Mouse (Mus musculus) forebrain, embryonic 11.5 days (tissue): ENCODE results near the gene Rdm1. TPM values are rescaled to one million over a fixed set of nuclear protein-coding genes. Genes with fewer than 3 reads are reported as not detected.

ENCODE experiments used
- ATAC-seq: fragments of 200-750 bp; cut with Nextera tagmentation; replicated peaks from 2 replicates; pipeline ENCODE4 v1.8.0; 2017; ENCODE audit warnings: moderate TSS enrichment; ENCODE audit not compliant: low FRiP score
- DNase-seq: peaks from one replicate; pipeline ENCODE4 v3.0.0-alpha.2; 2017; ENCODE audit warnings: low spot score
- H3K27ac ChIP-seq: fragments of 300-500 bp; sonication (generic); 2 replicates; pipeline ENCODE4 v1.5.1; 2014; ENCODE audit warnings: low read depth, low read length
- H3K27me3 ChIP-seq: fragments of 300-500 bp; sonication (generic); 2 replicates; pipeline ENCODE4 v1.6.1; 2014; ENCODE audit warnings: mild to moderate bottlenecking, low read length, mixed read lengths; ENCODE audit not compliant: control insufficient read depth, insufficient read depth
- H3K36me3 ChIP-seq: fragments of 300-500 bp; sonication (generic); 2 replicates; pipeline ENCODE4 v1.6.1; 2014; ENCODE audit warnings: mild to moderate bottlenecking, low read length, moderate library complexity, mixed read lengths; ENCODE audit not compliant: control insufficient read depth, insufficient read depth
- H3K4me1 ChIP-seq: fragments of 300-500 bp; sonication (generic); replicated peaks from 2 replicates; pipeline ENCODE4 v1.6.1; 2014; ENCODE audit warnings: low read length, mixed read lengths; ENCODE audit not compliant: control insufficient read depth, insufficient read depth
- H3K4me2 ChIP-seq: fragments of 300-500 bp; sonication (generic); 2 replicates; pipeline ENCODE4 v1.6.1; 2014; ENCODE audit warnings: low read depth, mild to moderate bottlenecking, low read length, moderate library complexity, mixed read lengths; ENCODE audit not compliant: severe bottlenecking
- H3K4me3 ChIP-seq: fragments of 300-500 bp; sonication (generic); 2 replicates; pipeline ENCODE4 v1.5.1; 2014; ENCODE audit warnings: low read depth, low read length
- H3K9ac ChIP-seq: fragments of 300-500 bp; sonication (generic); 2 replicates; pipeline ENCODE4 v1.6.1; 2014; ENCODE audit warnings: low read length
- H3K9me3 ChIP-seq: fragments of 300-500 bp; sonication (generic); 2 replicates; pipeline ENCODE4 v1.6.1; 2016; ENCODE audit warnings: low read length, mixed read lengths; ENCODE audit not compliant: control insufficient read depth
- WGBS: fragments of 180-500 bp; shearing (Covaris S2); extraction: QIAGEN DNeasy Blood & Tissue Kit; methylation state at CpG from one replicate; pipeline ENCODE4 v1.1.7; 2014; 5-methylcytosine and 5-hydroxymethylcytosine counted together
- polyA plus RNA-seq: library from polyadenylated mRNA; unstranded; fragments of >200 nt; fragmentation: Nextera tagmentation; extraction: Ambion mirVana; gene quantifications from 2 replicates; pipeline ENCODE4 v1.2.1, GENCODE M21; 2014

Gene Rdm1
- polyA plus RNA-seq, 1 experiment from 2014 or later: 45.6 TPM

DNA sequence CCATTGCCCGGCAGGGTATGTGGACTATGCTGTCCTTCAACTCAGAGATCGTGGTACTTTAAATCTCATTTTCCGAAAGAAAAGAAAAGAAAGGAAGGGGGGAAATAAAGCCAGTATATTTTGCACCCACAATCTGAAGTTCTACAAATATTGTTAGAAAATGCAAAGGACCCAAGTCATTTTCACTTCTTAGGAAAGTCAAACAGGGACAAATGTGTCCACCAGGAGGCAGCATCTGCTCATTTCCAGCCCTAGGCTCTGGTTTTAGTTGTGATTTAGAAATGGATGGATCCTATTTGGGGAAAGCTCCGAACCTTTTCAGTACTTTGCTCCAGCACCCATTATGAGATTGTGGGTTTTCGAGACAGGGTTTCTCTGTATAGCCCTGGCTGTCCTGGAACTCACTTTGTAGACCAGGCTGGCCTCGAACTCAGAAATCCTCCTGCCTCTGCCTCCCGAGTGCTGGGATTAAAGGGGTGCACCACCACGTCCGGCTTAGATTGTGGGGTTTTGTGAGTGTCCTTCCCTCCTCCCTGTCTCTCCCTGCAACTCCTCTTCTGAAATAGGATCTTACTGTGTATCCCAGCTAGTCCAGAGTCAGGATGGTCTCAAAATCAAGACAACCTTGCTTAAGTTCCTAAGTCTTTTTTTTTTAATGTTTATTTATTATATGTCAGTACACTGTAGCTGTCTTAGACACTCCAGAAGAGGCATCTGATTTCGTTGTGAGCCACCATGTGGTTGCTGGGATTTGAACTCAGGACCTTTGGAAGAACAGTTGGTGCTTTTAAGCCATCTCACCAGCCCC lies 32.0 kb downstream of the Rdm1 start:
- ATAC-seq (0 out of 2 replicates have a peak, but pooled peaks have one; percentile 5), DNase-seq (peak; percentile 83)
- H3K27me3 ChIP-seq: no peaks in the 10 kb centered on the region
- no peak overlapping the region for H3K9ac ChIP-seq
- H3K4me2 ChIP-seq: no peak overlapping the region
- no peak overlapping the region for H3K4me3 ChIP-seq
- H3K27ac ChIP-seq: peak overlapping the region; percentile 50; the same call in 1 of the 2 replicates
- WGBS: 35% methylated on average over 10 of the region's 10 CpGs
- H3K36me3 ChIP-seq: no peaks in the 10 kb centered on the region
- no peaks in the 10 kb centered on the region for H3K9me3 ChIP-seq
- H3K4me1 ChIP-seq: no peaks in the 10 kb centered on the region

GRCm38 (mm10) chr11:101661191-101661590 lies 34.2 kb downstream of the Rdm1 start:
- no peak overlapping the region for H3K4me3 ChIP-seq
- DNase-seq: no peak
- H3K9me3 ChIP-seq: no peaks in the 10 kb centered on the region
- no peak for ATAC-seq
- H3K27me3 ChIP-seq: no peaks in the 10 kb centered on the region; the same call in 1 of the 2 replicates
- H3K27ac ChIP-seq: no peak overlapping the region
- H3K4me2 ChIP-seq: no peak overlapping the region
- WGBS: 81% methylated on average over 7 of the region's 7 CpGs
- no peaks in the 10 kb centered on the region for H3K36me3 ChIP-seq
- H3K4me1 ChIP-seq: no peaks in the 10 kb centered on the region
- H3K9ac ChIP-seq: no peak overlapping the region

DNA sequence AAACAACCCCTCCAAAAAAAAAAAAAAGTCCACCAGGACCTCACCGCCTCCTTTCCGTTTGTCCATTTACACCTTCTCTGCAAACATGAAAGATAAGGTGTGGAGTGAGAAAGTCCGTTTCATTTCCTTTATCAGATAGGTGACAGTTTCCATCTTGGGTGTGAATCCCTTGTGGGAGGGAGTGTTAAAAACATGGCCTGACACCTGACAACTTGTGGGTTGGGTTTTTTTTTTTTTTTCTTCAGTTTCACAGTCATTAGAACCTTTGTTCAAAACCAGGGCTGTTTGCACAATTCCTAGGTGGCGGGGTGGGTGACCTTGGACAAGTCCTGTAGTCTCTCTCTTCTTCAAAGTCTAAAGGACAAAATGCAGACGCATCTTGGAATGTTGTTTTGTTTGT lies 34.8 kb downstream of the Rdm1 start:
- Histone ChIP-seq H3K4me2 (no peak overlapping the region), H3K9ac (no peak overlapping the region), H3K9me3 (no peaks in the 10 kb centered on the region), H3K27ac (no peak overlapping the region), H3K36me3 (no peaks in the 10 kb centered on the region), H3K4me1 (no peaks in the 10 kb centered on the region), H3K27me3 (peaks cover 4% of the 10 kb centered on the region; the same call in 1 of the 2 replicates), H3K4me3 (no peak overlapping the region)
- DNase-seq: no peak
- ATAC-seq: no peak
- WGBS: 83% methylated on average over 5 of the region's 5 CpGs

DNA sequence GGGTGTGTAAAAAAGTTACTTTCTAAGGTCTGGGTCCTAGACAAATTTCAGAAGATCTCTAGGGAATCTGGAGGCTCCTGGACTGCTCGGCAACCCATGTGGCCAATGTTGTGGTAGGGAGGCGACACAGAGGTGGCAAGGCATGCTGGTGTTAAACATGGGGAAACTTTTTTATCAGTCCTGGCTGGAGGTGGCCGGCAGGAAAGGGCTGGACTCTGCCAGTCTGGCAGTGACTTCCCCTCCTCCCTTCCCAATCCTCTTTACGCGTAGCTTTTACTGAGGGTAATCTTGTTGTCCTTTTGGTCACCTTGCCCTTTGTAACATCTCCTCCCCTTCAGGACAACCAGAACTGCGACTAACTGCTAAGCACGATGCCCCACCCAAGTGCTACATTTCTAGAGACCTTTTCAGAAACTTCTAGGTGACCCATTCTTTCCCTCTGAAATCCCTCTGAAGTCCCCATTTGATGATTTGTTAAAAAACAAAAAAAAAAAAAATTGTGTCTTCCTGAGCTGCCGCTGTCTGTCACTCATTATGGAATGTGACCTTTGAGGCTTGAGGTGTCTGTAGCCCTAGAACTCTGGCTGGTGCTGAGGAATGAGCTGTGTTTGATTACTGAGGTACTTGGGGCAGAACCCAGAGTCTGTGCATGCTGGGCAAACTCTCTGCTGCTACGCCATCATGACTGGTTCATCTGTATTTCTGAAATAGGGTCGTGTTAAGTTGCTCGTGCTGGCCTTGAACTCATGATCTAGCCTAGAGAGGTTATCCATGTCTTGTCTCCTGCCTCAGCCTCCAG lies 36.4 kb downstream of the Rdm1 start:
- Histone ChIP-seq H3K4me3 (no peak overlapping the region), H3K27ac (no peak overlapping the region), H3K4me1 (no peaks in the 10 kb centered on the region), H3K9me3 (no peaks in the 10 kb centered on the region), H3K4me2 (no peak overlapping the region), H3K36me3 (no peaks in the 10 kb centered on the region), H3K27me3 (peaks cover 4% of the 10 kb centered on the region; the same call in 1 of the 2 replicates), H3K9ac (no peak overlapping the region)
- DNase-seq (no peak), ATAC-seq (no peak)
- 74% methylated on average over 11 of the region's 11 CpGs for whole genome bisulfite sequencing

DNA sequence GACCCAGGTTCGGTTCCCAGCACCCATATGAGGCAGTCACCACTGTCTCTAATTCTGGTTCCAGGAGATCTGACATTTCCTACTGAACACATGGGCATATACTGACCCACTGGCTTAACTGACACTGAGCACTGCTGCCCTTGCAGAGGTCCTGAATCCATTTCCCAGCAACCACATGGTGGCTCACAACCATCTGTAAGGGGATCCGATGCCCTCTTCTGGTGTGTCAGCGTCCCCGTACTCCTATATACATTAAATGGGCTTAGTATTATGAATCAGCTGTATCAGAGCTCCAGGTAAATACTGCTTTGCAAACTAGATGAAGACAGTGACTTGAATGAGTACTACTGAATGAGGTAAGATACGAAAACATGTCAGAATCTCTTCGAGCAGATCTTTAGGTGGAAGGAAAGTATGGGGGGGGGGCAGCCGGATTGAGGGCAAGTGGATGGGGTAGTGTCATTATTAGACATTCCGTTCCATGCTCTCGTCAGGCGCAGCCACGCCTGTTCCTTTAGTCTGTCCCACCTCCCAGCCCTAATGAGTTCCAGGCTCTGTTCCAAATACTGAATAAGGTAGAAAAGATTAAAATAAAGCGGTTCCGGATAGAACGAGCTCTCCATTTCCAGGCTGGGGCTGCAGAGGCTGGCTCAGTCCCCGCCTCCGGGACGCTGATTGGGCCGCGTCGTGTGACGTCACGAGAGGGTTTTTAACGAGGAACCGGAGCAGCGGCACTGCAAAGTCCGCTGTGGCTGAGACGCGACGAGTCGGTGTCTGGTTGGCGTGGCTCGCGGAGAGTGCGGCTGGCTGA lies 38.0 kb downstream of the Rdm1 start, which contains the start of gene Arl4d:
Arl4d (plus strand) TSS at position 717 of the 811 bp plus-strand sequence.
- 9% methylated on average over 34 of the region's 34 CpGs for WGBS
- H3K4me1 ChIP-seq: 0 out of 2 replicates have a peak, but pooled peaks cover 2% of the 10 kb centered on the region
- H3K27ac ChIP-seq: no peak within 1 kb of the TSS
- H3K9me3 ChIP-seq: no peaks in the 10 kb centered on the region
- peak; percentile 95 for DNase-seq
- peaks cover 4% of the 10 kb centered on the region; the same call in 1 of the 2 replicates for H3K27me3 ChIP-seq
- no peaks in the 10 kb centered on the region for H3K36me3 ChIP-seq
- peak within 1 kb of the TSS; percentile 63 for H3K9ac ChIP-seq
- H3K4me2 ChIP-seq: peak within 1 kb of the TSS; percentile 96
- peak; percentile 94 for ATAC-seq
- peak within 1 kb of the TSS; percentile 56 for H3K4me3 ChIP-seq

DNA sequence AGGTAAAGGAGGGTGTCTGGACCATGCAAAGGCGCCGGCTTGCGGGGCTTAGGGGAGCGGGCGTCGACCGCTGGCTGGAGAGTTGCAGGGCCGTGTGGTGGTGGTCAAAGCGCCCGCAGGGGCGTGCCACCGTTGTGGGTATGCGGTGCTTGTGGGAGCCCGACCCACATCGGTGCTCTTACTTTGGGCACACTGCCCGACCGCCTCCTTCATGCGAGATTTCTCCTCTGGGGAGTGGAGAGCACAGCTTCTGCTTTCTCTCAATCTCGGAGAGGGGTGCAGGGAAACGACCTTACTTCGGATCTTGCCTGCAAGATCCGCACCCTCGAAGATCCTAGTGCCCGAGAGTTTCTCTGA lies 38.6 kb downstream of the Rdm1 start:
- ATAC-seq: no peak; the same call in 1 of the 2 replicates
- Histone ChIP-seq H3K9ac (peak overlapping the region; percentile 63), H3K27me3 (peaks cover 4% of the 10 kb centered on the region; the same call in 1 of the 2 replicates), H3K4me3 (peak overlapping the region; percentile 56), H3K27ac (no peak overlapping the region), H3K9me3 (no peaks in the 10 kb centered on the region), H3K36me3 (no peaks in the 10 kb centered on the region), H3K4me2 (peak overlapping the region; percentile 96), H3K4me1 (0 out of 2 replicates have a peak, but pooled peaks cover 2% of the 10 kb centered on the region)
- DNase-seq: no peak
- WGBS: 3% methylated on average over 24 of the region's 24 CpGs

DNA sequence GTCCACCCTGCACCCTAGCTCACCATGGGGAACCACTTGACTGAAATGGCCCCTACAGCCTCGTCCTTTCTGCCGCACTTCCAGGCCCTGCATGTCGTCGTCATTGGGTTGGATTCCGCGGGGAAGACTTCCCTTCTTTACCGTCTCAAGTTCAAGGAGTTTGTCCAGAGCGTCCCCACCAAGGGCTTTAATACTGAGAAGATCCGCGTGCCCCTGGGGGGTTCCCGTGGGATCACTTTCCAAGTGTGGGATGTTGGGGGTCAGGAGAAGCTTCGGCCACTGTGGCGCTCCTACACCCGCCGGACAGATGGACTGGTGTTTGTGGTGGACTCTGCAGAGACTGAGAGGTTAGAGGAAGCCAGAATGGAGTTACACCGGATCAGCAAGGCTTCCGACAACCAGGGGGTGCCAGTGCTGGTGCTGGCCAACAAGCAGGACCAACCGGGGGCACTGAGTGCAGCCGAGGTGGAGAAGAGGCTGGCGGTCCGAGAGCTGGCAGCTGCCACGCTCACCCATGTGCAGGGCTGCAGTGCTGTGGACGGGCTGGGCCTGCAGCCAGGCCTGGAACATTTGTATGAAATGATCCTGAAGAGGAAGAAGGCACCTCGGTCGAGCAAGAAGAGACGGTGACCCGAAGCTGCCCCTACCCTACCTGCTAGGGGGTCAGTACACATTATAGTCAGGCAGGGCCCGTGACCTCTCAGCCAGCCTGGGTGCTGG lies 39.8 kb downstream of the Rdm1 start:
- Histone ChIP-seq H3K36me3 (no peaks in the 10 kb centered on the region), H3K9ac (no peak overlapping the region), H3K4me1 (0 out of 2 replicates have a peak, but pooled peaks cover 2% of the 10 kb centered on the region), H3K4me3 (no peak overlapping the region), H3K9me3 (no peaks in the 10 kb centered on the region), H3K27ac (no peak overlapping the region), H3K27me3 (peaks cover 4% of the 10 kb centered on the region; the same call in 1 of the 2 replicates), H3K4me2 (peak overlapping the region; percentile 29)
- WGBS: 83% methylated on average over 28 of the region's 28 CpGs
- no peak for ATAC-seq
- DNase-seq: no peak
